Mouse (Mus musculus) neural tube, embryonic 14.5 days (tissue): ENCODE measurements around the gene Zdhhc21. TPM values are rescaled to one million over a fixed set of nuclear protein-coding genes. Genes with fewer than 3 reads are reported as not detected.
A peak's percentile ranks its signal among the peaks of the same experiment; 100 is the strongest.

ENCODE experiments used
- ATAC-seq: fragments of 200-750 bp; cut with Nextera tagmentation; 2 replicates; pipeline ENCODE4 v1.8.0; 2017; ENCODE audit warnings: low read depth, mild to moderate bottlenecking, moderate TSS enrichment, moderate library complexity
- H3K27ac ChIP-seq: fragments of 300-500 bp; sonication (generic); 2 replicates; pipeline ENCODE4 v1.5.1; 2014; ENCODE audit warnings: low read depth, mild to moderate bottlenecking, control low read depth, low read length, moderate library complexity, mixed read lengths
- H3K27me3 ChIP-seq: fragments of 300-500 bp; sonication (generic); 2 replicates; pipeline ENCODE4 v1.6.1; 2014; ENCODE audit warnings: low read length; ENCODE audit not compliant: control insufficient read depth, insufficient read depth
- H3K36me3 ChIP-seq: fragments of 300-500 bp; sonication (generic); 2 replicates; pipeline ENCODE4 v1.6.1; 2014; ENCODE audit warnings: low read length, mixed read lengths; ENCODE audit not compliant: control insufficient read depth, insufficient read depth
- H3K4me1 ChIP-seq: fragments of 300-500 bp; sonication (generic); 2 replicates; pipeline ENCODE4 v1.6.1; 2014; ENCODE audit warnings: low read length; ENCODE audit not compliant: control insufficient read depth, insufficient read depth
- H3K4me2 ChIP-seq: fragments of 300-500 bp; sonication (generic); 2 replicates; pipeline ENCODE4 v1.6.1; 2014; ENCODE audit warnings: mild to moderate bottlenecking, low read depth, low read length, control low read depth
- H3K4me3 ChIP-seq: fragments of 300-500 bp; sonication (generic); 2 replicates; pipeline ENCODE4 v1.5.1; 2014; ENCODE audit warnings: low read depth, low read length, control low read depth, mixed read lengths
- H3K9ac ChIP-seq: fragments of 300-500 bp; sonication (generic); replicated peaks from 2 replicates; pipeline ENCODE4 v1.6.1; 2014; ENCODE audit warnings: low read depth, mild to moderate bottlenecking, control low read depth, low read length, mixed read lengths
- H3K9me3 ChIP-seq: fragments of 300-500 bp; sonication (generic); 2 replicates; pipeline ENCODE4 v1.6.1; 2016; ENCODE audit warnings: low read length; ENCODE audit not compliant: control insufficient read depth
- WGBS: fragments of 180-500 bp; shearing (Covaris S2); extraction: QIAGEN DNeasy Blood & Tissue Kit; methylation state at CpG from one replicate; pipeline ENCODE4 v1.1.7; 2014; 5-methylcytosine and 5-hydroxymethylcytosine counted together
- polyA plus RNA-seq: library from polyadenylated mRNA; unstranded; fragments of >200 nt; fragmentation: Nextera tagmentation; extraction: Ambion mirVana; gene quantifications from 2 replicates; pipeline ENCODE4 v1.2.1, GENCODE M21; 2014

The Zdhhc21 gene
- 19.8 and 20.3 TPM in 2 replicates for polyA plus RNA-seq

DNA sequence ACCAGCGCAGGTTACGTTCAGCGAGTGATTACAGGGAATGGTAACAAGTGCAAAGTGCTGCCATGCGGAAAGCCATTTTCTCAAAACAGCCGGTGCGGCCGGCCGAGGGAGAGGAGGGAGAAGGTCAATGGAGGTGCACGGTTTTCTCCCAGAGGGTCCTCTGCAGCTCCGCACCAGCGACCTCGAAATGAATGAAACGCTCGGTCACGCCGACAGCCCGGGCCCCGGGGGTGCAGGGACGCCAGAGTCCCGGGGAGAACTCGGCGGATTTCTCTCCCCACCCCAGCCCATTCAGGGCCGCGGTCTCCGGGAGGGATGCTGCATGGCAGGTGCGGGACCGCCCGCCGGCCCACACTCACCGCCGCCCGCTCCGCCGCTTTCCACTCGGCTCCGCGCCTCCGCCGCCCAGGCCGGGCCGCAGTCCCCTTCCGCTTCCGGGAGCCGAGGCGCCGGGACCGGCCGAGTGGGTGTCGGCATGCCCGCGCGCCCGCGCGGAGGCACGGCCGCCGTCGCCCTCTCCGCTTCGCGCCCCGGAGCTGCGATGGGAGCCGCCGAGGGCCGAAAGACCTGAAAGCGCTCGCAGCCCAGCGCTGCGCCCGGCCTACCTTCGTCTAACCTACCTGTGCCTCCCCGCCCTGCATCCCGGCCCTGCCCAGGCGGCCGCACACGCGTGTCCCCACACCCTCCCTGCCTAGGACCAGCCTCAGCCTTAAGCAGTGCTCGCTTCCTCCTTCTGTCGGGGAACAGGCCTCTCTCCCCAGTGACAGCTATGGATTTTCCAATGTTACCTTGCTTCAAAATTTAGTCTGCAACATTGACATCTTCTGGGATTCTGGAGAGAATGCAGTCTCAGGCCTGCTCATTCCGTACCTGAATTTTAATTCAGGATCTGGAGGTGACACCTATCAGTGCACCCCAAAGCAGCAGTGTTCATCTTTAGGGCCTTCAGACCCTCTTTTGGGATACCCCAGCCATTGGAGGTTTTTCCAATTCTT is at the start of gene Zdhhc21:
Gene Zdhhc21, minus strand, starts transcription at position 828 of the 995 bp plus-strand sequence.
- peak within 1 kb of the TSS; percentile 65 for H3K4me3 ChIP-seq
- no peaks in the 10 kb centered on the region for H3K36me3 ChIP-seq
- peak within 1 kb of the TSS; percentile 94 for H3K27ac ChIP-seq
- peak; percentile 92 for ATAC-seq
- H3K4me2 ChIP-seq = peak within 1 kb of the TSS; percentile 73
- no peaks in the 10 kb centered on the region for H3K27me3 ChIP-seq
- H3K9me3 ChIP-seq = no peaks in the 10 kb centered on the region
- peak within 1 kb of the TSS; percentile 92 for H3K9ac ChIP-seq
- peaks cover 9% of the 10 kb centered on the region for H3K4me1 ChIP-seq
- WGBS = 1% methylated on average over 78 of the region's 82 CpGs

DNA sequence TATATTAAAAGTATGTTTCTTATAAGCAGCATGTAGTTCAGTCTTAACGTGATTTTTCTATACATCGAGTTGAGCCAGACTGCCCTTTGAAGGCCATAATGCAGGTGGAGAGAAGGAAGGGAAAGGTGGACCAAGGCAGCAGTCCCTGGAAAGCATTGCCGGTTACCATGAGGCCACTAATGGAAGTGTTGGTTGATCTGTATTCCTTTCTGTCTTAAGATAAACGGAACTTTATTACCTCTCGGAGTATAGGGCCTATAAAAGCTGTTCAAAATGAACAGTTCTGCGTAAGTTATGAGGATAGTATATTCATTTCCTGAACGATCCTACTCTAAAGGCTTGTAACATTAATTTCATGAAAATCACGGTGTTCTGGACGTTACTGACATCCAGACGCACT is 35.5 kb upstream of the Zdhhc21 start:
- H3K27me3 ChIP-seq = no peaks in the 10 kb centered on the region
- no peak overlapping the region for H3K4me2 ChIP-seq
- no peak for ATAC-seq
- H3K27ac ChIP-seq = no peak overlapping the region
- WGBS = 76% methylated on average over 10 of the region's 10 CpGs
- no peaks in the 10 kb centered on the region for H3K4me1 ChIP-seq
- H3K9ac ChIP-seq = no peak overlapping the region
- H3K4me3 ChIP-seq = no peak overlapping the region
- H3K36me3 ChIP-seq = no peaks in the 10 kb centered on the region
- H3K9me3 ChIP-seq = no peaks in the 10 kb centered on the region

DNA sequence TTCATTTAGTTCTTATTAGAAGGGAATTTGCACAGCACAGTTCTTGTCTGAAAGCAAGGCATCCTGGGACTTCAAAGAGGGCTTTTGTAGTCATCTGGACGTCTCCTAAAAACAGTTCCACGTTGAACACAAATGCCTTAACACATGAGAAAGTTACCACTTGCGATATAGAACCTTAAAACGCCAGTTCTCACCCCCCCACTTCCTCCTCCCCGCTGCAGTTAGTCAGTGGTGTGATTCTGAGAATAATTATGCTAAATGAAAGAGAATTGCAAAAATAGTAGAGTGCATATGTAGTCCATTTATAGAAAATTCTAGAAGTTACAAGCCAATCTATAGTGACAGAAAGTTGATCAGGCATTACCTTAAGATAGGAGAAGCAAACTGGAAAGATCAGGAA is 32.5 kb upstream of the Zdhhc21 start:
- no peak for ATAC-seq
- H3K36me3 ChIP-seq = no peaks in the 10 kb centered on the region
- H3K27me3 ChIP-seq = no peaks in the 10 kb centered on the region
- no peaks in the 10 kb centered on the region for H3K9me3 ChIP-seq
- H3K4me1 ChIP-seq = no peaks in the 10 kb centered on the region
- WGBS = 81% methylated on average over 5 of the region's 5 CpGs
- H3K27ac ChIP-seq = no peak overlapping the region
- no peak overlapping the region for H3K9ac ChIP-seq
- no peak overlapping the region for H3K4me3 ChIP-seq
- H3K4me2 ChIP-seq = no peak overlapping the region

DNA sequence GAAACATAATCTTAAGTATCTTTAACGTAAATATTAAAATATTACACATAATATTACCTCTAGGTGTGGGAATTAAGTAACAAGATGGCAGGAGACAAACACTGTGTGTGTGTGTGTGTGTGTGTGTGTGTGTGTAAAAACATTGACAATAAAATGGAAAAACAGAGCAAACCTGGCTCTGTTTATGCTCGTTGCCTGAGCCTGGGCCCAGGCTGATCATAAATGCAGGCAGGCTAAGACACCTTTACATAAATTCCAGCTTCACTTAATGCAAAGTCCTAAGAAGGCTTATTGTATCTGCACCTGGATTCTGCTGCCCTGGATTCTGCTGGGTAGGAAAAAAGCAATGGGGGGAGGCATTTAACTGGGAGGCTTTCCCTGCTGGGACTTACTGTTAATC is 31.8 kb upstream of the Zdhhc21 start:
- WGBS = 77% methylated on average over 2 of the region's 2 CpGs
- H3K27me3 ChIP-seq = no peaks in the 10 kb centered on the region
- no peak overlapping the region for H3K27ac ChIP-seq
- no peaks in the 10 kb centered on the region for H3K36me3 ChIP-seq
- H3K4me1 ChIP-seq = no peaks in the 10 kb centered on the region
- H3K9ac ChIP-seq = no peak overlapping the region
- H3K4me2 ChIP-seq = no peak overlapping the region
- no peaks in the 10 kb centered on the region for H3K9me3 ChIP-seq
- no peak overlapping the region for H3K4me3 ChIP-seq
- ATAC-seq = no peak

DNA sequence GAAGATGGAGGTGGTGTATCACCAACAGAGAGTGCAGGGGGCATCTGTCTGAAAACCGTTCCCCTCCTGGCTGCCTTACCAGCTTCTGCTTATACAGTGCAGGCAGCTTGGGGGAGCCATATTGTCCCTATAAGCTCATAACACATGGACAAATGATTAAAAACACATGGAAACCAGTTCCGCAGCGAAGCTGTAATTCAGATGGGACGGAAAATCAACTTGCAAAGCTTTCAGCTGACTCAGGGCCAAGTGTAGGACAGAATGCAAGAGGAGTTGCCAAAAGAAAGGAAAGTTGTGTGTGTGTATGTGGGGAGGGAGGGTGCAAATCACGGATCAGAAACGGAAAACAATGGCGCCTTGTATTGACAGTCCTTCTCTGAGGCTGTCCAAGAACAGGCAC is 31.3 kb upstream of the Zdhhc21 start:
- Histone ChIP-seq H3K4me2 (no peak overlapping the region), H3K27me3 (no peaks in the 10 kb centered on the region), H3K9me3 (no peaks in the 10 kb centered on the region), H3K9ac (no peak overlapping the region), H3K36me3 (no peaks in the 10 kb centered on the region), H3K4me1 (no peaks in the 10 kb centered on the region), H3K27ac (no peak overlapping the region), H3K4me3 (no peak overlapping the region)
- peak; percentile 17; the same call in 1 of the 2 replicates for ATAC-seq
- 65% methylated on average over 7 of the region's 7 CpGs for WGBS

DNA sequence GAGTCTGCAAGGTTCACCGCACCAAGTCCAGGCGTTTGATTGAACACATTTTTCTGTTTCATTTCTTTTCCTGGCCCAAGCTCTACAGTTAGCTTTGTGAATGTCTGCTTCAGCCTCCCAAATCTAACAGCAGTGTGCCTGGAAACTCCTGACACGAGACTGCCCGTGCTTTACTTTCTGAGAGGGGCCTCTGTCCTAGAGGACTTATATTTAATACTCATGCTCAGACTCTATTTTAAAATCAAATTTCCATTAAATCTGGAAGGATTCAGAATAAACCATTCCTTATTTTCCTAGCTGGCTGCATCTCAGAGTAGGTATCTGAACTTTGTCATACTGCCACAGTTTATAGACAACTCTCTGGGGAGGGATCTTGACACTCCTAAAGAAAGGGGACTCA is 30.8 kb upstream of the Zdhhc21 start:
- Histone ChIP-seq H3K27me3 (no peaks in the 10 kb centered on the region), H3K9me3 (no peaks in the 10 kb centered on the region), H3K4me2 (no peak overlapping the region), H3K27ac (no peak overlapping the region), H3K9ac (no peak overlapping the region), H3K36me3 (no peaks in the 10 kb centered on the region), H3K4me3 (no peak overlapping the region), H3K4me1 (no peaks in the 10 kb centered on the region)
- WGBS = 84% methylated on average over 4 of the region's 4 CpGs
- no peak for ATAC-seq

DNA sequence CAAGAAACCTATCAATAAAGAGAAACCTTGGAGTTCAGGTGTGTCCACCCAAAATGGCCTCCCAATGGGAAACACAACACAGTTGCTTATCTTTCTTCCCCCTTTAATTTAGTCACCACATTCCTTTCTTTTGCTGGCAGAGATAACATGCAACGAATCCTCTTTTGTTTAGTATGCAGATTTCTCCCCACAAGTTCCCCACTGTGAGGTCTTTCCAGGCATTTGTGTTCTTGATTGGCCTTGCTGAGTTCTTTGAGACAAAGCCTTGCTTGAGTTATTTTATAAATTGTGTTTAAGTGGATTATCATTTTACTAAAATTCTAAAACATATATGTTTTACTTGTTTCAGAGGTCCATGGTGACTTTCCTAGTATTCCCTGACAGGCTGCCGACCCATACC is 26.4 kb upstream of the Zdhhc21 start:
- no peak overlapping the region for H3K9ac ChIP-seq
- no peak overlapping the region for H3K4me3 ChIP-seq
- no peak overlapping the region for H3K4me2 ChIP-seq
- ATAC-seq = no peak
- no peaks in the 10 kb centered on the region for H3K4me1 ChIP-seq
- no peaks in the 10 kb centered on the region for H3K9me3 ChIP-seq
- no peak overlapping the region for H3K27ac ChIP-seq
- 64% methylated on average over 2 of the region's 2 CpGs for WGBS
- H3K27me3 ChIP-seq = no peaks in the 10 kb centered on the region
- H3K36me3 ChIP-seq = no peaks in the 10 kb centered on the region

DNA sequence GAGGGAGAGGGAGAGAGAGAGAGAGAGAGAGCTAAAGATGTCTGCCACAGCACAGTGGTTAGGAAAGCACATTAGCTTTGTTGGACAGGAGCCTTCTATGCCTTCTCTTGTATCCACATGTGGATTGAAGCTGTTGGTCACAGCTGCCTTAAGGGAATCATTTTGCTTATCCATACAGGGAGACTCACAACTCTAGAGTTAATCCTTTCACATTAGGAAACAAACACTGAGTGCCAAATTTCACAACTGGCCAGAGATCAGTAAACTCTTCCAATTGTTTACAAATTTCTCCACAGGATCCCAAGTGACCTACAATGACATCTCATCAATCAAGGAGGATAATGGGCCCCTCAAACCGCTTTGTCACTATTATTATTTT is 25.8 kb upstream of the Zdhhc21 start:
- no peaks in the 10 kb centered on the region for H3K36me3 ChIP-seq
- no peaks in the 10 kb centered on the region for H3K9me3 ChIP-seq
- WGBS = 35% methylated on average over 1 of the region's 1 CpGs
- no peak overlapping the region for H3K9ac ChIP-seq
- ATAC-seq = no peak
- H3K4me3 ChIP-seq = no peak overlapping the region
- H3K27me3 ChIP-seq = no peaks in the 10 kb centered on the region
- H3K27ac ChIP-seq = no peak overlapping the region
- no peaks in the 10 kb centered on the region for H3K4me1 ChIP-seq
- no peak overlapping the region for H3K4me2 ChIP-seq
